ENCODE assay signal across 22 mouse cellular contexts in genomic region chr8:128619086-128619485, GRCm38 (mm10).
DNase-seq lines count a peak whose midpoint lies in the region; ATAC-seq and TF ChIP-seq lines count a peak whose summit lies in the region.
"Had no signal": no experiment of that assay in that cellular context is flagged by ENCODE, and none has a peak within 500 bp of the region (broad histone marks: within the 10 kb centered on the region; RNA-seq: fewer than 3 reads in every experiment).

No protein-coding gene starts in this region.

- H3K9me3 ChIP-seq in midbrain, embryonic 11.5 days (ENCODE audit: control insufficient read depth, low read length) = no peaks in the 10 kb centered on the region
- no peaks in the 10 kb centered on the region for H3K9me3 ChIP-seq in midbrain, embryonic 16.5 days (replicated peaks; ENCODE audit: control insufficient read depth, low read length, poor library complexity, severe bottlenecking)
- H3K9me3 ChIP-seq: embryonic facial prominence, embryonic 13.5 days; forebrain, embryonic 10.5 days; heart, embryonic 10.5 days; hindbrain, embryonic 12.5 days; limb, embryonic 10.5 days; neural tube, embryonic 13.5 days had no signal

- no peak for TF ChIP-seq POLR2A in thymus, adult 2 months (IDR thresholded peaks at IDR 0.05; ENCODE audit: control insufficient read depth, extremely low read depth, insufficient read depth, low read length, poor library complexity)

- WGBS in midbrain, embryonic 11.5 days = 84% methylated on average over 1 of the region's 1 CpGs
- 70% methylated on average over 1 of the region's 1 CpGs for WGBS in midbrain, embryonic 16.5 days
- 95% methylated on average over 1 of the region's 1 CpGs for WGBS in thymus, adult 2 months

- no peak for ATAC-seq in midbrain, embryonic 11.5 days (ENCODE audit: low FRiP score)
- no peak for ATAC-seq in midbrain, embryonic 16.5 days
- ATAC-seq: inflammation-experienced regulatory T-cells, adult 6 months; liver, postnatal 0 days had no signal

- no peak overlapping the region for H3K9ac ChIP-seq in midbrain, embryonic 11.5 days (ENCODE audit: low read length)
- H3K9ac ChIP-seq in midbrain, embryonic 16.5 days (ENCODE audit: low read depth, low read length) = no peak overlapping the region
- H3K9ac ChIP-seq: embryonic facial prominence, embryonic 13.5 days; hindbrain, embryonic 12.5 days; liver, postnatal 0 days; neural tube, embryonic 13.5 days had no signal

- peak; percentile 26 for DNase-seq in midbrain, embryonic 11.5 days (ENCODE audit: low spot score, missing footprints)
- DNase-seq in cerebellum, adult 11-12 months = peak; percentile 60
- peak; percentile 68 for DNase-seq in cerebellum, adult 9-10 months
- peak; percentile 12 for DNase-seq in forelimb bud, embryonic 11.5 days (ENCODE audit: low read depth, low spot score)
- no peak for DNase-seq in thymus, adult 2 months
- DNase-seq in spleen, postnatal 10 days (ENCODE audit: low spot score in 2 of 2) = no peak
- DNase-seq in gastrocnemius, adult 2 months = no peak
- DNase-seq: adrenal gland, postnatal 10 days; gastrocnemius, postnatal 36 days; kidney, adult 8-10 months; kidney, postnatal 14 days; liver, postnatal 0 days; lung, postnatal 14 days; spleen, adult 18-20 months had no signal

- intact Hi-C loops in gastrocnemius, adult 2 months (cut with DNase I) = no loop called here

- no peak for TF ChIP-seq CTCF in thymus, adult 2 months (IDR thresholded peaks at IDR 0.05; ENCODE audit: borderline replicate concordance, control insufficient read depth, extremely low read depth, insufficient read depth, low read length, poor library complexity)
- TF ChIP-seq CTCF in gastrocnemius, adult 2 months (IDR thresholded peaks at IDR 0.05) = no peak

- no peak overlapping the region for H3K27ac ChIP-seq in midbrain, embryonic 11.5 days (ENCODE audit: low read depth, low read length)
- H3K27ac ChIP-seq in midbrain, embryonic 16.5 days (ENCODE audit: low read length) = no peak overlapping the region
- no peak overlapping the region for H3K27ac ChIP-seq in thymus, adult 2 months (ENCODE audit: control insufficient read depth, insufficient read depth, low read length)
- H3K27ac ChIP-seq in gastrocnemius, adult 2 months = no peak overlapping the region
- H3K27ac ChIP-seq: embryonic facial prominence, embryonic 13.5 days; forebrain, embryonic 10.5 days; heart, embryonic 10.5 days; hindbrain, embryonic 12.5 days; limb, embryonic 10.5 days; neural tube, embryonic 13.5 days had no signal

- no peaks in the 10 kb centered on the region for H3K4me1 ChIP-seq in midbrain, embryonic 11.5 days (ENCODE audit: control insufficient read depth, insufficient read depth, low read length)
- no peaks in the 10 kb centered on the region for H3K4me1 ChIP-seq in midbrain, embryonic 16.5 days (ENCODE audit: control insufficient read depth, insufficient read depth, low read length)
- H3K4me1 ChIP-seq in thymus, adult 2 months (replicated peaks; ENCODE audit: control insufficient read depth, insufficient read depth, low read length) = no peaks in the 10 kb centered on the region
- H3K4me1 ChIP-seq: embryonic facial prominence, embryonic 13.5 days; forebrain, embryonic 10.5 days; heart, embryonic 10.5 days; hindbrain, embryonic 12.5 days; limb, embryonic 10.5 days; neural tube, embryonic 13.5 days had no signal

- no peak overlapping the region for H3K4me3 ChIP-seq in midbrain, embryonic 11.5 days (ENCODE audit: low read depth, low read length)
- H3K4me3 ChIP-seq in midbrain, embryonic 16.5 days (ENCODE audit: low read depth, low read length) = no peak overlapping the region
- no peak overlapping the region for H3K4me3 ChIP-seq in thymus, adult 2 months (ENCODE audit: control insufficient read depth, insufficient read depth, low read length)
- no peak overlapping the region for H3K4me3 ChIP-seq in gastrocnemius, adult 2 months
- H3K4me3 ChIP-seq: embryonic facial prominence, embryonic 13.5 days; forebrain, embryonic 10.5 days; heart, embryonic 10.5 days; hindbrain, embryonic 12.5 days; limb, embryonic 10.5 days; neural tube, embryonic 13.5 days had no signal

- no peaks in the 10 kb centered on the region for H3K36me3 ChIP-seq in midbrain, embryonic 11.5 days (ENCODE audit: control insufficient read depth, insufficient read depth, low read length)
- H3K36me3 ChIP-seq in midbrain, embryonic 16.5 days (ENCODE audit: control insufficient read depth, insufficient read depth, low read length) = no peaks in the 10 kb centered on the region
- H3K36me3 ChIP-seq in thymus, adult 2 months (ENCODE audit: control insufficient read depth, insufficient read depth, low read length) = no peaks in the 10 kb centered on the region
- H3K36me3 ChIP-seq: embryonic facial prominence, embryonic 13.5 days; forebrain, embryonic 10.5 days; heart, embryonic 10.5 days; hindbrain, embryonic 12.5 days; limb, embryonic 10.5 days; neural tube, embryonic 13.5 days had no signal

- H3K27me3 ChIP-seq in midbrain, embryonic 11.5 days (ENCODE audit: control insufficient read depth, insufficient read depth, low read length) = no peaks in the 10 kb centered on the region
- H3K27me3 ChIP-seq in midbrain, embryonic 16.5 days (ENCODE audit: control insufficient read depth, insufficient read depth, low read depth, low read length) = no peaks in the 10 kb centered on the region
- no peaks in the 10 kb centered on the region for H3K27me3 ChIP-seq in thymus, adult 2 months (ENCODE audit: control insufficient read depth, insufficient read depth, low read length)
- H3K27me3 ChIP-seq: embryonic facial prominence, embryonic 13.5 days; hindbrain, embryonic 12.5 days; neural tube, embryonic 13.5 days had no signal

- H3K4me2 ChIP-seq in midbrain, embryonic 11.5 days = no peak overlapping the region
- no peak overlapping the region for H3K4me2 ChIP-seq in midbrain, embryonic 16.5 days (ENCODE audit: low read length)
- H3K4me2 ChIP-seq: embryonic facial prominence, embryonic 13.5 days; hindbrain, embryonic 12.5 days; neural tube, embryonic 13.5 days had no signal

Comparison
In these comparisons a context has a peak if more than half of its experiments do, and no peak if none do; other contexts are left out.
1. DNase-seq: peak in midbrain, embryonic 11.5 days (single experiment), cerebellum, adult 11-12 months (single experiment), cerebellum, adult 9-10 months (single experiment) and forelimb bud, embryonic 11.5 days (single experiment); none in thymus, adult 2 months (single experiment), spleen, postnatal 10 days (0 of 2) and gastrocnemius, adult 2 months (single experiment).